Mouse (Mus musculus) liver, embryonic 14.5 days (tissue): ENCODE measurements around the gene 1600002K03Rik. TPM values are rescaled to one million over a fixed set of nuclear protein-coding genes. Genes with fewer than 3 reads are reported as not detected.

Experiments
- ATAC-seq: fragments of 200-750 bp; cut with Nextera tagmentation; 2 replicates; pipeline ENCODE4 v1.8.0; 2017; ENCODE audit warnings: moderate number of reproducible peaks, mild to moderate bottlenecking, moderate library complexity; ENCODE audit not compliant: insufficient read depth
- DNase-seq, 3 experiments: peaks; one replicate each; pipeline ENCODE4 v3.0.0-alpha.2; 2012 to 2013; ENCODE audit warnings: low read depth in 3 of 3, low spot score in 3 of 3
- H3K27ac ChIP-seq: fragments of 300-500 bp; sonication (generic); 2 replicates; pipeline ENCODE4 v1.5.1; 2014; ENCODE audit warnings: moderate library complexity, mild to moderate bottlenecking, control low read depth, inconsistent platforms
- H3K27me3 ChIP-seq: fragments of 300-500 bp; sonication (generic); 2 replicates; pipeline ENCODE4 v1.6.1; 2014; ENCODE audit warnings: mild to moderate bottlenecking, low read length, moderate library complexity; ENCODE audit not compliant: control insufficient read depth, insufficient read depth
- H3K36me3 ChIP-seq: fragments of 300-500 bp; sonication (generic); replicated peaks from 2 replicates; pipeline ENCODE4 v1.6.1; 2014; ENCODE audit warnings: low read depth; ENCODE audit not compliant: control insufficient read depth, insufficient read depth
- H3K4me1 ChIP-seq, 2 experiments: fragments of 200-500 bp in 1 of 2; fragments of 300-500 bp in 1 of 2; sonication (generic) in 1 of 2; replicated peaks; 2 replicates each; pipeline ENCODE4 v1.6.1; 2012 to 2014; ENCODE audit warnings: antibody characterized with exemption in 1 of 2, inconsistent platforms in 1 of 2, low read length in 1 of 2; ENCODE audit not compliant: control insufficient read depth in 2 of 2, insufficient read depth in 2 of 2
- H3K4me2 ChIP-seq: fragments of 300-500 bp; sonication (generic); 2 replicates; pipeline ENCODE4 v1.6.1; 2014; ENCODE audit warnings: low read depth, mild to moderate bottlenecking, control low read depth, moderate library complexity
- H3K4me3 ChIP-seq, 2 experiments: fragments of 200-500 bp in 1 of 2; fragments of 300-500 bp in 1 of 2; sonication (generic) in 1 of 2; 2 replicates each; pipeline ENCODE4 v1.5.1; 2012 to 2014; ENCODE audit warnings: low read depth in 2 of 2, low read length in 2 of 2, mild to moderate bottlenecking in 2 of 2, control low read depth in 1 of 2, inconsistent platforms in 1 of 2, moderate library complexity in 1 of 2; ENCODE audit not compliant: insufficient read depth in 1 of 2
- H3K9ac ChIP-seq: fragments of 300-500 bp; sonication (generic); replicated peaks from 2 replicates; pipeline ENCODE4 v1.6.1; 2014; ENCODE audit warnings: mild to moderate bottlenecking, control low read depth, moderate library complexity
- H3K9me3 ChIP-seq: fragments of 300-500 bp; sonication (generic); 2 replicates; pipeline ENCODE4 v1.6.1; 2016; ENCODE audit warnings: low read length, mixed read lengths; ENCODE audit not compliant: control insufficient read depth
- CTCF ChIP-seq: IDR thresholded peaks from 2 replicates; pipeline ENCODE4 v1.5.1; 2016; ENCODE audit warnings: antibody characterized with exemption, low read depth, control low read depth
- EP300 ChIP-seq: IDR thresholded peaks from 2 replicates; pipeline ENCODE4 v1.6.1; 2016; ENCODE audit warnings: antibody characterized with exemption, low read depth
- WGBS: fragments of 180-500 bp; shearing (Covaris S2); extraction: QIAGEN DNeasy Blood & Tissue Kit; methylation state at CpG from one replicate; pipeline ENCODE4 v1.1.7; 2014; ENCODE audit not compliant: insufficient replicate concordance; 5-methylcytosine and 5-hydroxymethylcytosine counted together
- polyA plus RNA-seq, 2 experiments: library from polyadenylated mRNA; depleted of rRNA in 1 of 2; stranded (reverse) in 1 of 2; unstranded in 1 of 2; fragments of >200 nt; fragmentation: Nextera tagmentation in 1 of 2; extraction: Ambion mirVana in 1 of 2; gene quantifications; 2 replicates each; pipeline versions ENCODE4 v1.2.1 to v1.2.3; 2012 to 2014

1600002K03Rik gene
- polyA plus RNA-seq, 2 experiments = 6.9 to 13.2 TPM

DNA sequence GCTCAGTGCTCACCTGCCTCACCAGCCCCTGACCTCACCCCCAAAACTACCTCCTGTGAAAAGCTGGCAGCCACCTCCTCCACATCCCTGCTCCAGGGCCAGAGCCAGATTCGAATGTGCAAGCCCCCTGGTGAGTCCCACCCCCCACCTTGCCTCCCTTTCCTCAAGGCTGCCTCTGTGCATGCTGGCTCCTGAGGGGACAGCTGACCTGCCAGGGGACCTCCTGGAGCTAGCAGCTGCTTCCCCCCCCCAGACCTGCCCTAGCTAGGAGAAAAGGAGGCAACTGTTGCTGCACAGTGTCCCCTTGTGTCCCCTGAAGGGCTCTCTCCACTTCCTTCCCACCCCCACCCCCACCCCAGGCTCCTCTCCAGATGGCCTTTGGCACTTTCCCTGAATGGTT is 17.5 kb upstream of the 1600002K03Rik start:
- no peaks in the 10 kb centered on the region for H3K27me3 ChIP-seq
- H3K27ac ChIP-seq = no peak overlapping the region
- ATAC-seq = no peak
- H3K36me3 ChIP-seq = peaks cover 54% of the 10 kb centered on the region
- no peaks in the 10 kb centered on the region for H3K9me3 ChIP-seq
- no peak overlapping the region for H3K9ac ChIP-seq
- no peak for DNase-seq
- no peak for TF ChIP-seq EP300
- no peak for TF ChIP-seq CTCF
- WGBS = 79% methylated on average over 1 of the region's 1 CpGs
- H3K4me2 ChIP-seq = no peak overlapping the region
- no peak overlapping the region for H3K4me3 ChIP-seq
- peaks cover 17 to 19% of the 10 kb centered on the region in 2 experiments for H3K4me1 ChIP-seq

DNA sequence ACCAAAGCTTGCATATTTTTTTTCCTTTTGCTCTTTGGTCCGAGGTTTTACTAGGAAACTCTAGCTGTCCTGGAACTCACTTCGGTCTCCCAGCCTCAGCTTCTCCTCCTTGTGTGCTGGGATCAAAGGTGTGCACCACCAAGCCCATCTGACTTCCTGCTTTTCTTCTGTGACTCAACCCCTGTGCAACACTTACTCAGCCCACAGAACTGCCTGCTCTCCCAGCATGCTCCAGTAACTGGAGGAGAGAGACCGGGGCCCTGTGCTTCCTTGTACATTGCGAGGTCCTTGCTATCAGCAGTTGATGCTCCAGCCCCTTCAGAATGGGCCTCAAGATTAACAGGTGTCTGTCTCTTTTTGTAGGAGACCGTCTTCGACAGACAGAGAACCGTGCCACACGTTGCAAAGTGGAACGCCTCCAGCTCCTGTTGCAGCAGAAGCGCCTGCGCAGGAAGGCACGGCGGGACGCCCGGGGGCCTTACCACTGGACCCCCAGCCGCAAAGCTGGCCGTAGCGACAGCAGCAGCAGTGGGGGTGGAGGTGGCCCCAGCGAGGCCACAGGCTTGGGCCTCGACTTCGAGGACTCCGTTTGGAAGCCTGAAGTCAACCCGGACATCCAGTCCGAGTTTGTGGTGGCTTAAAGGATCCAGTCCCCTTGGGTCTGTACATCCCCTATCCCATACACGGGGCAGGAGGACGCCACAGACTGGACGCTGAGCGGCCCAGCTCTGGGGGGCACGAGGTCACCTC is 16.6 kb upstream of the 1600002K03Rik start:
- no peak overlapping the region for H3K4me3 ChIP-seq
- H3K36me3 ChIP-seq = peaks cover 54% of the 10 kb centered on the region
- H3K27me3 ChIP-seq = no peaks in the 10 kb centered on the region
- no peak for DNase-seq
- ATAC-seq = no peak
- no peak overlapping the region for H3K9ac ChIP-seq
- H3K4me1 ChIP-seq = peaks cover 25 to 28% of the 10 kb centered on the region in 2 experiments
- H3K27ac ChIP-seq = no peak overlapping the region
- H3K4me2 ChIP-seq = no peak overlapping the region
- WGBS = 79% methylated on average over 29 of the region's 29 CpGs
- H3K9me3 ChIP-seq = no peaks in the 10 kb centered on the region
- TF ChIP-seq EP300 = no peak

DNA sequence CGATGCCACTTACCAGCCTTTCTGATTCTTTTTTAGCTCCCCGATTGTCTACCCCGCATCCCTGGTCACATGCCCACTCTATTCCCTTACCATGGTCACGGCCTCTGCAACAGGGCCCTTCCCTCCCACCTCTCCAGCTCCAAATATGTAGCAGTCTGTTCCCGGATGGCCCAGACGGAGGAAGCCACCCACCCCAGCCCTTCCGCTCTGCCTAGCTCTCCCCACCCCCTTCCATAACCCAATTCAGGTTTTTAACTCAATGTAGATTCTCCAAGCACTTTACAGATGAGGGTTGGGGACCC is 16.0 kb upstream of the 1600002K03Rik start:
- Histone ChIP-seq H3K36me3 (peaks cover 51% of the 10 kb centered on the region), H3K9me3 (no peaks in the 10 kb centered on the region), H3K9ac (no peak overlapping the region), H3K4me3 (no peak overlapping the region), H3K4me2 (no peak overlapping the region), H3K27ac (no peak overlapping the region), H3K27me3 (no peaks in the 10 kb centered on the region), H3K4me1 (peaks cover 29 to 33% of the 10 kb centered on the region in 2 experiments)
- ATAC-seq = no peak
- WGBS = 74% methylated on average over 7 of the region's 7 CpGs
- TF ChIP-seq CTCF (no peak), EP300 (no peak)
- no peak for DNase-seq

DNA sequence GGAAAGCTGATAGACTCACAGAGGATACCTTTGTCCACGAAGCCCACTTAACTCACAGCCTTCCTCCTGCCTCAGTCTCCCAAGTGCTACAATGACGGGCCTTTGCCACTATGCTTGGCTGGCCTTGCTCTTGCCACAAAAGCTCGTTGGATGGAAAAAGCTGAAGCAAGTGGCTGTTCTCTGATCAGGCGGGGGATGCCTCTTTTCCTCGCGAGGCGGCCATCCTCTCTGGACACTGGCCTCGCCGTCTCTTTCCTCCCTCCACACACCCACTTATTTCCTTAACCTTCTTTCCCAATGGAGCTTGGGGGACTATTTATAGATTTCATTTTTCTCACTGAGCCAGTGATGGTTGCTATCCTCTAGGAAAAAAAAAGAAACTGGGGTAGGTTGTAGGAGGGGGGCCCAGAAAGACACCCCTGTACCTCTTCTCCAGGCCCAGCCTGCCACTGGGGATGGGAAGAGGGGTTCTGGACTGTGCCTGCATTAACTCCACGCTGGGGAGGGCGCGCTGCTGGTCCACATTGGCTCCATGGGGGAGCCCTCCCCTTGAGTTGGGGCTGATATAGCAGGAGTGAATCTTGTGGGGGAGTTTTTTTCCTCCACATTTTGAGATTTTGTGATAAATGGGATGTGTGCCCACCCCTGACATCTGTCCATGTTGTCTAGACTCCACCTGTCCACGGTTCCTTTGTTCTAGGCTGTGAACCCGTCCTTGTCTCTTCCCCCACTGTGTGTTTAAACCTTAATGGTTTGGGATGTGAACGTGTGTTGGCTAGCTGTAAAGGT is 15.4 kb upstream of the 1600002K03Rik start:
- Histone ChIP-seq H3K27ac (no peak overlapping the region), H3K36me3 (peaks cover 46% of the 10 kb centered on the region)
- DNase-seq = no peak

GRCm38 (mm10) chr10:80158307-80158986 is 14.3 kb upstream of the 1600002K03Rik start:
- peak overlapping the region; percentile 69 for H3K27ac ChIP-seq
- no peaks in the 10 kb centered on the region for H3K27me3 ChIP-seq
- H3K9me3 ChIP-seq = no peaks in the 10 kb centered on the region
- DNase-seq (no peak), ATAC-seq (no peak)
- H3K9ac ChIP-seq = peak overlapping the region; percentile 46
- WGBS = 13% methylated on average over 18 of the region's 18 CpGs
- H3K4me2 ChIP-seq = peak overlapping the region; percentile 75
- H3K4me3 ChIP-seq = no peak overlapping the region
- peaks cover 35 to 40% of the 10 kb centered on the region in 2 experiments for H3K4me1 ChIP-seq
- TF ChIP-seq CTCF (no peak), EP300 (no peak)
- peaks cover 41% of the 10 kb centered on the region for H3K36me3 ChIP-seq

More for the DNA sequence above, 15.4 kb upstream of the 1600002K03Rik start:
- 73% methylated on average over 15 of the region's 15 CpGs for WGBS
- Histone ChIP-seq H3K9ac (no peak overlapping the region), H3K27me3 (no peaks in the 10 kb centered on the region), H3K4me3 (no peak overlapping the region), H3K9me3 (no peaks in the 10 kb centered on the region), H3K4me2 (no peak overlapping the region), H3K4me1 (peaks cover 36 to 37% of the 10 kb centered on the region in 2 experiments)
- TF ChIP-seq CTCF (no peak), EP300 (no peak)
- no peak for ATAC-seq
